Mouse (Mus musculus): ENCODE measurements around the gene Rps6ka1. TPM values are rescaled to one million over a fixed set of nuclear protein-coding genes. Genes with fewer than 3 reads are reported as not detected.

Rps6ka1 gene
- polyA plus RNA-seq, 1 experiment from 2014 or later = 30.0 TPM

- H3K4me1 ChIP-seq (ENCODE audit: control insufficient read depth, insufficient read depth, low read length) = no peaks in the 10 kb centered on the region
- no peak overlapping the region for H3K4me3 ChIP-seq (ENCODE audit: low read depth, low read length)
- ATAC-seq (ENCODE audit: insufficient read depth, low FRiP score, low TSS enrichment) (no peak), DNase-seq (ENCODE audit: low spot score) (no peak)
- H3K27ac ChIP-seq (ENCODE audit: low read depth, low read length) = no peak overlapping the region
- no peak overlapping the region for H3K4me2 ChIP-seq (ENCODE audit: low read depth)
- H3K36me3 ChIP-seq (ENCODE audit: control insufficient read depth, insufficient read depth, low read length) = no peaks in the 10 kb centered on the region
- WGBS = 84% methylated on average over 13 of the region's 13 CpGs
- H3K9me3 ChIP-seq (ENCODE audit: control insufficient read depth, low read length) = no peaks in the 10 kb centered on the region
- no peaks in the 10 kb centered on the region for H3K27me3 ChIP-seq (ENCODE audit: control insufficient read depth, insufficient read depth, low read length)
- no peak overlapping the region for H3K9ac ChIP-seq (ENCODE audit: low read length)
These were observed 12.6 kb downstream of the Rps6ka1 start for GRCm38 (mm10) chr4:133874865-133875517.

GRCm38 (mm10) chr4:133873926-133874864, 13.4 kb downstream of the Rps6ka1 start:
- Histone ChIP-seq H3K27me3 (ENCODE audit: control insufficient read depth, insufficient read depth, low read length) (no peaks in the 10 kb centered on the region), H3K9me3 (ENCODE audit: control insufficient read depth, low read length) (no peaks in the 10 kb centered on the region), H3K9ac (ENCODE audit: low read length) (no peak overlapping the region), H3K36me3 (ENCODE audit: control insufficient read depth, insufficient read depth, low read length) (no peaks in the 10 kb centered on the region), H3K4me2 (ENCODE audit: low read depth) (no peak overlapping the region), H3K27ac (ENCODE audit: low read depth, low read length) (no peak overlapping the region), H3K4me3 (ENCODE audit: low read depth, low read length) (no peak overlapping the region), H3K4me1 (ENCODE audit: control insufficient read depth, insufficient read depth, low read length) (no peaks in the 10 kb centered on the region)
- DNase-seq (ENCODE audit: low spot score) (no peak), ATAC-seq (ENCODE audit: insufficient read depth, low FRiP score, low TSS enrichment) (no peak)
- 86% methylated on average over 17 of the region's 17 CpGs for WGBS

GRCm38 (mm10) chr4:133873431-133873851, 14.2 kb downstream of the Rps6ka1 start:
- Histone ChIP-seq H3K9me3 (ENCODE audit: control insufficient read depth, low read length) (no peaks in the 10 kb centered on the region), H3K27ac (ENCODE audit: low read depth, low read length) (no peak overlapping the region), H3K9ac (ENCODE audit: low read length) (no peak overlapping the region), H3K4me2 (ENCODE audit: low read depth) (no peak overlapping the region), H3K36me3 (ENCODE audit: control insufficient read depth, insufficient read depth, low read length) (no peaks in the 10 kb centered on the region), H3K4me1 (ENCODE audit: control insufficient read depth, insufficient read depth, low read length) (no peaks in the 10 kb centered on the region), H3K27me3 (ENCODE audit: control insufficient read depth, insufficient read depth, low read length) (no peaks in the 10 kb centered on the region), H3K4me3 (ENCODE audit: low read depth, low read length) (no peak overlapping the region)
- ATAC-seq (ENCODE audit: insufficient read depth, low FRiP score, low TSS enrichment) (no peak), DNase-seq (ENCODE audit: low spot score) (no peak)
- WGBS = 91% methylated on average over 4 of the region's 4 CpGs

DNA sequence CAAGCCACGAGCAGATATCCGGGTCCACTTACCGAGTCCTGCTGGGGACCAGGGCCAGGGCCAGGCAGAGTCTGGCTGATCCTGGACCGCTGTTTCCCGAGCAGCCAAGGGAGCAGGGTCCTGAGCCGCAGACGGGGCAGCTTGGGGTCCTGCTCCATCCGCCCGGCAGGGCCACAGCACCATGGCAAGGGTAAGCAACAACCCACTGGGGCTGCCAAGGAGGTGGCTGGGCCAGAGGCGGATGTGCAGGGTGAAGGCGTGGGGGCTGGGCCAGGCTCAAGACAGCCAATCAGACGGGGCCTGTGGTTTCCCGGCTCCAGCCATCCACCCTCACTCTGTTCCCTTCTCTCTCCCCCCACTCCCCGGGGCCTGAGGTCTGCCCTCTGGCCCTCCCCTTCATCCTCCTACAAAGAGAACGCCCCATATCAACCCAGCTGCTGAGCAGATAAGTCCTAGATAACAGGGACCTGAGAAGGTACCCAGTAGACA, 14.7 kb downstream of the Rps6ka1 start:
- Histone ChIP-seq H3K27ac (ENCODE audit: low read depth, low read length) (no peak overlapping the region), H3K4me2 (ENCODE audit: low read depth) (no peak overlapping the region), H3K9ac (ENCODE audit: low read length) (no peak overlapping the region), H3K36me3 (ENCODE audit: control insufficient read depth, insufficient read depth, low read length) (no peaks in the 10 kb centered on the region), H3K27me3 (ENCODE audit: control insufficient read depth, insufficient read depth, low read length) (no peaks in the 10 kb centered on the region), H3K4me1 (ENCODE audit: control insufficient read depth, insufficient read depth, low read length) (no peaks in the 10 kb centered on the region), H3K4me3 (ENCODE audit: low read depth, low read length) (no peak overlapping the region), H3K9me3 (ENCODE audit: control insufficient read depth, low read length) (no peaks in the 10 kb centered on the region)
- DNase-seq (ENCODE audit: low spot score) (no peak), ATAC-seq (ENCODE audit: insufficient read depth, low FRiP score, low TSS enrichment) (no peak)
- WGBS = 72% methylated on average over 15 of the region's 15 CpGs

DNA sequence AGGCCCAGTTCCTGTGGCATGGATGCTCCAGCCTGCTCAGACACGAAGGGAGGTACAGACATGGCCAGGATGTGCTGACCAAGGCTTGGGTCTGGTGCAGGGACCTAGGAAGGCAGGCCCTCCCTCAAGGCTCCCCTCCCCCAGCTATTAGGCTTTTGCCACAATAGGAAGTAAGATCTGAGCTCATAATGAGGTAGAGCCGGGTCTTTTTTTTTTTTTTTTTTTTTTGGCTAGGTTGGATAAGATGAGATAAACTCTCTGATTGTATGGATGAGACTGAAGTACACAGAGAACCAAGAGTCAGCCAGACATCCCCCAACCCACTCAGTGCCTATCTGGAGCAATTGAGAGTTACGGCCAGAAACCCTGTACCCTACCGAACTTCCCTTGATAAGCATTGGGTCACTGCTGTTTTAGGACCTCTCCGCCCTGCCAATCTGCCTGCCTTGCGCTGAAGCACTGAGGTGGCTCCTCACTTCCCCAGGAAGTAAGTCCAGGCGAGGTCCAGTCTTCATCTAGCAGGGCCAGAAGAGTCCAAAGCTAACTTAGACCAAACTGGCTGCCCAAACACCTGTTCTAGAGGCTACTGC, 15.3 kb downstream of the Rps6ka1 start:
- H3K36me3 ChIP-seq (ENCODE audit: control insufficient read depth, insufficient read depth, low read length) = no peaks in the 10 kb centered on the region
- no peak overlapping the region for H3K4me2 ChIP-seq (ENCODE audit: low read depth)
- no peaks in the 10 kb centered on the region for H3K4me1 ChIP-seq (ENCODE audit: control insufficient read depth, insufficient read depth, low read length)
- H3K27me3 ChIP-seq (ENCODE audit: control insufficient read depth, insufficient read depth, low read length) = no peaks in the 10 kb centered on the region
- H3K9me3 ChIP-seq (ENCODE audit: control insufficient read depth, low read length) = no peaks in the 10 kb centered on the region
- ATAC-seq (ENCODE audit: insufficient read depth, low FRiP score, low TSS enrichment) (no peak), DNase-seq (ENCODE audit: low spot score) (no peak)
- WGBS = 82% methylated on average over 7 of the region's 7 CpGs
- no peak overlapping the region for H3K27ac ChIP-seq (ENCODE audit: low read depth, low read length)
- no peak overlapping the region for H3K4me3 ChIP-seq (ENCODE audit: low read depth, low read length)
- H3K9ac ChIP-seq (ENCODE audit: low read length) = no peak overlapping the region

GRCm38 (mm10) chr4:133865231-133865630, 22.4 kb downstream of the Rps6ka1 start:
- no peak overlapping the region for H3K4me3 ChIP-seq (ENCODE audit: low read depth, low read length)
- no peaks in the 10 kb centered on the region for H3K9me3 ChIP-seq (ENCODE audit: control insufficient read depth, low read length)
- no peaks in the 10 kb centered on the region for H3K27me3 ChIP-seq (ENCODE audit: control insufficient read depth, insufficient read depth, low read length)
- no peak overlapping the region for H3K4me2 ChIP-seq (ENCODE audit: low read depth)
- H3K4me1 ChIP-seq (ENCODE audit: control insufficient read depth, insufficient read depth, low read length) = no peaks in the 10 kb centered on the region; the same call in 1 of the 2 replicates
- H3K27ac ChIP-seq (ENCODE audit: low read depth, low read length) = peak overlapping the region; percentile 27; the same call in 1 of the 2 replicates
- 85% methylated on average over 5 of the region's 5 CpGs for WGBS
- peak overlapping the region; percentile 44 for H3K9ac ChIP-seq (ENCODE audit: low read length)
- DNase-seq (ENCODE audit: low spot score) (no peak), ATAC-seq (ENCODE audit: insufficient read depth, low FRiP score, low TSS enrichment) (no peak)
- no peaks in the 10 kb centered on the region for H3K36me3 ChIP-seq (ENCODE audit: control insufficient read depth, insufficient read depth, low read length)

GRCm38 (mm10) chr4:133864380-133864981, 23.1 kb downstream of the Rps6ka1 start:
- DNase-seq (ENCODE audit: low spot score) = peak; percentile 25
- WGBS = 62% methylated on average over 13 of the region's 13 CpGs

GRCm38 (mm10) chr4:133863795-133864379, 23.7 kb downstream of the Rps6ka1 start:
- Histone ChIP-seq H3K27ac (ENCODE audit: low read depth, low read length) (no peak overlapping the region), H3K9me3 (ENCODE audit: control insufficient read depth, low read length) (no peaks in the 10 kb centered on the region)

More at GRCm38 (mm10) chr4:133864380-133864981, 23.1 kb downstream of the Rps6ka1 start:
- H3K27me3 ChIP-seq (ENCODE audit: control insufficient read depth, insufficient read depth, low read length) = no peaks in the 10 kb centered on the region
- H3K4me1 ChIP-seq (ENCODE audit: control insufficient read depth, insufficient read depth, low read length) = no peaks in the 10 kb centered on the region; the same call in 1 of the 2 replicates
- no peak for ATAC-seq (ENCODE audit: insufficient read depth, low FRiP score, low TSS enrichment)
- peak overlapping the region; percentile 44 for H3K9ac ChIP-seq (ENCODE audit: low read length)
- H3K9me3 ChIP-seq (ENCODE audit: control insufficient read depth, low read length) = no peaks in the 10 kb centered on the region
- 0 out of 2 replicates have a peak overlapping the region, but pooled peaks have one; percentile 62 for H3K27ac ChIP-seq (ENCODE audit: low read depth, low read length)
- H3K36me3 ChIP-seq (ENCODE audit: control insufficient read depth, insufficient read depth, low read length) = no peaks in the 10 kb centered on the region
- no peak overlapping the region for H3K4me3 ChIP-seq (ENCODE audit: low read depth, low read length)
- no peak overlapping the region for H3K4me2 ChIP-seq (ENCODE audit: low read depth)

More at GRCm38 (mm10) chr4:133863795-133864379, 23.7 kb downstream of the Rps6ka1 start:
- Histone ChIP-seq H3K4me2 (ENCODE audit: low read depth) (no peak overlapping the region), H3K4me1 (ENCODE audit: control insufficient read depth, insufficient read depth, low read length) (no peaks in the 10 kb centered on the region; the same call in 1 of the 2 replicates), H3K27me3 (ENCODE audit: control insufficient read depth, insufficient read depth, low read length) (no peaks in the 10 kb centered on the region), H3K4me3 (ENCODE audit: low read depth, low read length) (no peak overlapping the region), H3K9ac (ENCODE audit: low read length) (peak overlapping the region; percentile 18), H3K36me3 (ENCODE audit: control insufficient read depth, insufficient read depth, low read length) (no peaks in the 10 kb centered on the region)
- ATAC-seq (ENCODE audit: insufficient read depth, low FRiP score, low TSS enrichment) (no peak), DNase-seq (ENCODE audit: low spot score) (no peak)
- 70% methylated on average over 12 of the region's 12 CpGs for WGBS
